Mouse (Mus musculus): ENCODE results near the gene Fibin.

The Fibin gene

DNA sequence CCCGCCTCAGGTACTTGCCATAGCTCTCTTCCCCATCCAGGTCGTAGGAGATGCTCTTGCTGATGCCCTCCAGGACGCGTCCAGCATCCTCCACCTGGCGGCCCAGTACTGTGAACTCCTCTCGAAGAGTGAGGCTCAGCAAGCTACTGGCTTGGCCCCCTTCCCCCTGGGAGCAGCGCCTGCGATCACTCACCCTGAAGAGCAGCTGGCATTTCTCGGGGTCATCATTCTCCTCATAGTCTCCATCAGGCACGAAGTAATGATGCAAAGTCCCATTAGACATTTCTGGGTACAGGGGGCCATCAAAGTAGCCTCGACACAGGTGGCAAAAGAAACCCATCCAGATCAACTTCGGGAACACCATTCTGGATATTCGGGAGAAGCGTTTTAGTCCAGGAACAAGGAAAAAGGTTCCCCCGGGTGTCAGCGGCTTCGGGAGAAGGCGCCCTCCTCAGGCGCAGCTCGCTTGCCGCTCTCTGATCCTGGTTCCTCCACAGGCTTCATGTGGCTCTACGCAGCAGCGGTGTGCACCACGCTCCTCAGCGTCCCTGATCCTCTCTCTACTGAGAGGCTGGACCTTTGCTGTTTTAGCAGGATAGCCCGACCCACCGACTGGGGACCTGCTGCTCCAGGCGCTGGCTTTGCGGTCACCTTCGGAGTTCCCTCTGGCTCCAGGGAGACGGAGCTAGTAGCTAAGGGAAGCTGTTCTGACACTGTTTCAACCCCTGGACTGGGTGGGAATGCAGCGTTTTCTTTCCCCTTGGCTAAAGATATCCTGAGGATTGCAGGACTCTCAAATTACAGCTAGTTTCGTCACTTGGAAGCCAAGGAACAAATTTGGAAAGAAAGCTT is at the start of gene Fibin:
TSS of gene Fibin (minus strand) at position 752 of the 852 bp plus-strand sequence.
- DNase-seq = peak; percentile 4

DNA sequence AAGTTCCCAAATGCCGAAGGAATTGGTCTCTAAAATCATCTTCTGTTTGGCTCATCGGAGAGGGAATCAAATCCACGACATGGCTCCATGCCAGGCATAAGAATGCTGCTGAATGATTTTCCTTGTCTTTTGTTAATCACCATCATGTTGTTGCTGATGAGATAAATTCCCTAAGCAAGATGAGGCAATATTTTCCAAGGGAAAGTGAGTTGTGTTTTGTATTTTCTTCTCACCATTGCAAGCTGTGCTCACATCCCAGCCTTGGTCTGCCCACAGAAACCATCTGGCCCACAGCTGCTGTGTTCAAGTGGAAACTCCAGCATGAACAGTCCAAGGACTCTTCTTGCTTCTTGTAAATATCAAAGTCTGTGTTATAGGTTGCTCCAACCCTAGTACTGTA is 48.4 kb upstream of the Fibin start:
- peak; percentile 72 for DNase-seq

DNA sequence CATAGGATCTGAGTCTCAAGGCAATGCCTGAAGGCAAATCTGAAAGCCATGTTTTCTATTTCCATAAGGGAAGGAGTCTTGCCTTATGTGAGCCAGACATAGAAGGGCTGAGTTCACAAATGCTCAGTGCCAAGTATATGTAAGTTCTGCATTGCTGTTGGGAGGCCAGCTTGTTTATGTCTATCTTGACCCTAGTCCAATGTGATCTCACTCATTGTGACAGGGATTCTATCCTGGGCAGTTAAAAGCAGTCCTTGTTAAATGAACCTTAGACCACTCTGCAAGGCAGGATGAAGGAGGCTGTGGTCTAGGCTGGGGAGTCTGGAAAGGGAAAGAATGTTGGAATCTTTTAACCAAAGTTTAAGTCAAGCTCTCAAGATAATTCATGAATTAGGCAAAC is 45.8 kb upstream of the Fibin start:
- no peak for DNase-seq

DNA sequence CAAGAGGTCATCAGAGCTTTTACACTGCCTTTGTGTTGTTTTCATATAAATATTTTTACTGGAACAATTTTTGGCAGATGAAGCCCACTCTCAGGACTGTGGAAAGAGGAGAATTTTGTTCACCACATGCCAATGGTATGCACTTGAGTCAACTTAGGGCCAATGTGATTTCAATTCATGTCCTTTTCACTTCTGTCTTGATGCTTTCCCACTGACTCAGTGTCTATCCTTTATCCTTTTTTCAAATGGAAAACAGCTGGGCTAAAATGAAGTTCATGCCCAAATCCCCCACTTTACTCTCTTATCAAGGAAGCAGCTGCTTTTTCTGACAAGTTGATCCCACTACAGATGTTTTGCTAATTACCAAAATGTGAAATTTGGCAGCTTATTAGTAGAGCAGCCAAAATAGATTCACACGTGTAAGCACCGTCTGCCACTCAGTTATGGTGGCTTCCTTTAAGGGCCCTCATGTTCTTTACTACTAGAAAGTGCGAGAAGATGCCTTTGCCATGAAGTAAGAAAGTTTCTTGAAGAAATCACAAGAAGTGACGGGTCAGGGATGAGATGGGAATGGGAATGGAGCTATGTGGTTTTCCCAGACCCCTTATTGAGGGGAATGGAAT is 29.8 kb upstream of the Fibin start:
- DNase-seq = no peak

DNA sequence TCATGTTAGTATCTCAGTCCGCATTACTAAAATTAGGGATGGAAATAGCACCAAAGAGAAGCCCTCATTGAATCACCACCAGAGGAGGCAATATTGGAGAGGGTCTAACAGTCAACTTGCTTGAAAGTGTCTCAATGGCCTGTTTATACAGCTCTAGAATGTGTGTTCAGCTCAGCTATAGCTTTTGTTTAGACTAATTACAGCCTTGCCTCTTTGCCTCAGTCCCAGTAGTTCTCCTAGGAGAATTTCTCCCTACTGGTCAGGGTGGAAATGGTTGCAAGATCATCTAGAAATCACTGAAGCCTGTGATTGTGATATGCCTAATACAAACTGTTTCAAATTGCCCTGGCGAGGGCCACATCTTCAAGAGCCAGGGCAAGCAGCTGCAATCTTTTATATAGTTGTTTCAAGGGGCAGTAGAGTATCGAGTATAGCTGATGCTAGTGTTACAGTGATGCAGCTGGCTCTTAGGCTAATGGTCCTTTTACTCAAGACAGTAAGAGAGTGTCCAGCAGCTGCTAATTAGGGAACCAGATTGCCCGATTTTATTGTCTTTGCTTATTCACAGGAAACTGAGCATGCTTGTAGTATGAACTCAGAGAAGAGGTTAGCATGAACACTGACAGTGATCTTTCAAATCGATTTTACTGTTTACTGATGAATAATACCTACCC is 27.9 kb upstream of the Fibin start:
- no peak for DNase-seq

DNA sequence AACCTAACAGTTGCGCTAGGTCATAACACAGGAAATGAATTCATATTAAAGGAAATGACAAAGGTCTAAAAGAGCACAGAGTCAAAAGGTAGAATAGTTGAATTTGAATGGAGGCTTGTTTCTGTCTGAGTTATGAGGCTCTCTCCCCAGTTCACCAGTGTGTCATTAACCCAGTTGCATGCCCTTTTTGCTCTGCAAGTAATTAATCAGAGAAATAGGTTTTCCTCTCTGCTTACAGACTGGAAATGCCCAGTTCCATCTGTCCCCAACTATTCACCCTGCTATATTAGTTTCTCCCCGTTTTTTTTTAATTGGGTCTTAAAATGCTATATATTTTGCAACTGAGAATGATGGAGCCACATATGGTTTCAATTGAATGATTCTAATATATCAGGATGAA is 16.8 kb upstream of the Fibin start:
- DNase-seq = no peak

DNA sequence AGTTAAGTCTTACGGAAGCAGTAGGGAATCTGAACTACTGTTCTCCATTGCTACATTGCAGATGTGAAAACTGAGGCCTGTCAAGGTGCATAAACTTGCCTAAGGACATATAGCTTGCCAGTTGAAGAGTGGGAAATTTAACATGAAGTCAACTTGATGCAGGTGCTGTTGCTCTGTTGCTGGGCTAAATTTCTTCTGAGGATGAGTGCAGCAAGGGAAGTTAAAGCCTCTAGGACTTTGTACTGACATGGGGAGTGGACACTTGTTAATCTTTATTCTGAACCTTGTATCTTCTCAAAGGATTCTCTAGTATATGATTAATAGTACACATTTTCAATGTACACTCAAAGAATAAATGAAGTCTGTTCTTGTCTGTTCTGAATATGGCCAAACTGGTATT is 13.7 kb upstream of the Fibin start:
- no peak for DNase-seq

DNA sequence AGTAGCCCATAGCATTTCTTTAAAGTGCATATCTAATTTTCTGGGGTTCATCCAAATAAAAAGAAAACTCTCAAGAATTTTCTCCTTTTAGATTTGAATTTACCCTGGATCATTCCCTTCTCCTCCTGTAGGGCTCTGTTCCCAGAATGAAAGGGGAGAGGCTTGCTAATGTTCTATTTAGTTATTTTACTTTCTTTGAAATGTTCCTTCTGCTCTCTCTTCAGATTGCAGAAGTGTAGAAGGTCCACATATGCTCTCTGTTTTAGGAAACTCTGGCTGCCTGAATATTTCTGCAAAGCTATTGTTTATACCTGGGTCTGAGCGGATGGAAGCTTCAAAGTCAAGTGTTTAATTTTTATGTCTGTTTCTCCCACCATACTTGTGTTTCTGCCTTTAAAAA is 12.5 kb upstream of the Fibin start:
- DNase-seq = no peak

DNA sequence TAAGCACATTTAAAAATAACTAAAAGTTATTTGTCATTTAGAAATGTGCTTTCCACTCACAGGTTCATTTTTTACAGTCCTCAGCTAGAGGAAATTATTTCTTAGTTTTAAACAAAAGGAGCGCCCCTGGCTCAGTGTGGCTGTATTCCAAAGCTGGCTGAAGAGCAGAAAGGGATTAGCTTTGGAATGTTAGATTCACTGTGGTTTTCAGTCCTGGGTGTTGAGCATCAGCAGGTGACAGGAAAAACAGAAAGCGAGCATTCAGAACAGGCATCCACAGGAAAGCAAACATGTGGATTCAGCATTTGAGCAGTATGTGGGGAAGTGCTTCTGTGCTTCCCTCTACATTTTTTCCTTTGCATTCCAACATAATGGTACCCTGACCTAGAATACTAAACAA is 10.2 kb upstream of the Fibin start:
- no peak for DNase-seq

DNA sequence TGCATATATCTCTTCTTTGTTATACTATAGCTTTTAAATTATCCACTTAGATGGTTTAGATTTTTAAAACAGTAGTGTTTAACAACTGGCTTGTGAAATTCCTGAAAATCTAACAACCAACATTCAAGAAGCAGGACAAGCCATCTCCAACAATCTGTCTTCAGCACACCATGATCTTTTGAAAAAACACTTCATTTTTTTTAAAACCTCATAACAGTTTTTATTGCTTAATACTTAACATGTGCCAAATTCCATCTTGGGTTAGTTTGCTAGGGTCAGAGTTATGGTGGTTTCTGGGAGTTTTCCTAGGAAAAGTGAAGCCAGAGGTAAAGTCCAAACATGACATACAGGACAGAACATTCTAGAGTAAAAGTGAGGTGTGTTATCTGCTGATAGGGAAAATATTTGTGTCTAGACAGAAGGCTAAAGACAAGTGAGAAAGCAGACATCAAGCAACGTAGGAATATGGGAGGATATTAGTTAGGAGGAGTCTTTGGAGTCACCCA is 4.5 kb upstream of the Fibin start:
- no peak for DNase-seq

DNA sequence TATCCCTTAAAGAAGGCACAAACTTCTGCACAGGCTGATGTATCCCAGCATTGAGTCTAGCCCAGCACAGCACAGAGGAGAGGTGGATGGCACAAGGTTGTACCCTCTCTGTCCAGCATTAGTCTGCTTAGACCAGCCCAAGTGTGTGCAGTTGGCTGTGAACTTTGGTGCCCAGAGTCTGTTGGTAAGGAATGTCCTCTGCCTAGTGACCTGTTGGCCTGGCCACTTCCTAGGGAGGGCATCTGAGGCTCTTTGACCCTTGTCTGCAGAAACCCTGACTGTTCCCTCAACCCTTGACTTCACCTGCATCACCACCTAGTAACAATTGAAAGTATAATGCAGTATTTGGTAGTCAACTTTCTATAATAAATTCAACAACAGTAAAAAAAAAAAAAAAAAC is 2.4 kb upstream of the Fibin start:
- DNase-seq = no peak

DNA sequence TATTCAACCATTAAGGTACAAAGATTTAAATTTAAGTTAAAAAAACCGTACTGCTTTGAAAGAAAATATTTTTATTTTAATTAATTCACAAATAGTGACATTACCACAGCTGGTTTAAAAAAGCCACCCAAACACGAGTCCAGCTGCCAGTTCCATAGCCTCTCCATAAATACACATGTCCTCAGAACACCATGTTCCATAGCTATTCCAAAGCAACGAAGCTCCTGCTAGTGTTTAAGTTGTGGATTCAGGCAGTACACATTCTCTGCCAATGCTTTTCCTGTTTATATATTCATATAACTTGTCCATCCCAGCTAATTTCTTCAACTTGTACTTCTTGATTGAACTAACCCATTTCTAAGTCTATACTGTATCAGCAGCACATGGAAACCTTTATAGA is 872 bp upstream of the Fibin start:
- no peak for DNase-seq

DNA sequence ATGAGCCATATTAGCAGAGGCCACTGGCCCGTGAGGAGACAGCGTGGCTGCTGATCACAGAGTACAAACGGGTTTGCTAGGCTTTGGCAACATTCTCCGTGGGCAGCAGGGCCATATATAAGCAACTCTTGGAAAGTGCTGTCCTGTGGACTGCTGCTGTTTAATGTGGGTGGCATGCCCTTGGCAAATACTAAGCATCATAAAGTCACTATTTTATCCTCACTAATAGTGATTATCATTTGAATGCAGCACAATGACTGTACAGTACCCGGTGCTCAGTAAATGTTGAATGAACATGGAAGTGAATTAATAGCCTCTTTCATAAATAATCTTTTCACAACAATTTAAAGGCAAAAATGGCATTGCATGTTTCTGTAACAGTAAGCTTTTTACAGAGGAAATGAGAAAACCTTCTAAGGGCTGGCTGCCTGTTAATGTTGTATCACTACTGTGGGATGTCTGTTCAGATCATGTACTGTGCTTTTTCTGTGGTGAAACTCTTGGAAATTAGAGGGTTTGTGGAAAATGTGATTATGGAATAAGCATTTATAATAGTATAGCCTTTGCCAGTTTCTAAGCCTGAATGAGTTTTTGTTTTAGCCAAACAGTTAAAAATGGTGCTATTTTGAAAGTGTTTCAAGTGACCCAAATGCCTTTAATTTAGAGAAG is 9.5 kb downstream of the Fibin start:
- no peak for DNase-seq

DNA sequence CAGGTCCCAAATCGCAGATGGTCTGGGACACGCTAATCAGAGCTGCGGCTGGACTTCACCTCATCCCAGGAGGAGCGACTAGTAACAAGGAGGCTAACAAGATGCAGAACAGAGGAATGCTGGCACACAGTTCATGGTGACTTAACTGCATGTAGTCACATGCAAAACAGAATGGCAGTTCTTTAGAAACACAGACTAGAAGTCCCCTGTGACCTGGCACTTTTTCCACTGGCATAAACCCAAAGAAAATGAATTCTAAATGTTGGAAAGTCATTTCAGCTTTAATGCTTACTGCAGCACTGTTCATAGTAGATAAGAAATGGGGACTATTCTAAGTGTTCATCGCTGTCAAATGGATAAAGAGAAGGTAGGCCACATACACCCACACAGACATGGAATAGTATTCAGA is 11.1 kb downstream of the Fibin start:
- DNase-seq = no peak

DNA sequence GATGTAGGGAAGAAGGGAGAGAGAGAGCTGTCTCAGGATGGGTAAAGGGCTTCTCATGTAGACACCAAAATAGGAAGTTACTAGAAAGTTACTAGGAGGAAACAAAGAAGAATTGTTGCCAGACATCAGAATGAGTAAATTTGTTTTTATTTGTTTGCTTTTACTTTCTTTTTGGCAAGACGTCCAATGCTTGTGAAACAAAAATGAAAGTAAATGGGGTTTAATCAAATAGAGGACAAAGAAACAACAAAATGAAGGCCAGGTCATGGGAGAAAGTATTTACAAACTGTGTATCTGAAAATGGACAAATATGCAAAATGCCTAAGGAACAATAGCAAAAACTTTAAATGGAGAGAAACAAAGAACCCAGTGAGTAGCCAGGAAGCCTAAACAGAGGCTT is 11.6 kb downstream of the Fibin start:
- DNase-seq = no peak

DNA sequence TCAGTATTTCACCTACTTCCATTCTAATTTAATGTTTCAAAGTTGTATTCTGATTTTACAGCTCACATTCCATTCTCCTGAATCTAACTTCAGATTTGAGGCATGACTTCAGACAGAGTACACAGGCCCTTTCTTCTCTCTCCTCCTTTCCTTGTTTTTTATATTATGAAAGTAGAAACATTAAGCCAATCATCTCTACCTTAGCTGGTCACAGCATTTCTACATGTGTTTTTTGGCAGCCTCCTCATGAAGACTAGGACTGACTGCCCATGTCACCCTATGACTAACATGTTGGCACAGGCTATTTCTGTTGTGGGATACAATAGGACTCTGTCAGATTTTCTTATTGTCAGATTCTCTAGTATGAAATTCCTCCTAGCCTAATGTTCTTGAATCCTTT is 34.0 kb downstream of the Fibin start:
- no peak for DNase-seq

DNA sequence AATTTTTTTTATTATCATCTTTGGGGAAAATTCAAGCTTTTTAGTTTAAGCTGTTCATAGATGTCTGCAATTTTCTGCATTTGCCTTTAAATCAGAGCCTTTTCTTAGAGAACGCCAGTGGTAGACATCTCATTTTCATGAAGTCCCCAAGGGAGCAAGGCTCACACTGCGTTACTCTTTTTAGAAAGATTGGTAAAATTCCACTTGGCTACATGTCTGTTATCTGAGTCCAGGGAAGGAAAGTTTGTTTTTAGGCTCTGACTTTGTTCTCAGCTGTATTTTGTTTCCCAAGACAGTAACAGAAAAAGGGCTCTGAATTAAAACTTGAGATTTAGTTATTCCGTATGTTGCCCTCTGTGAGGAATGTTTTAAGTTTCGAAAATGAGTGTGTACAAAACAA is 43.0 kb downstream of the Fibin start:
- no peak for DNase-seq

DNA sequence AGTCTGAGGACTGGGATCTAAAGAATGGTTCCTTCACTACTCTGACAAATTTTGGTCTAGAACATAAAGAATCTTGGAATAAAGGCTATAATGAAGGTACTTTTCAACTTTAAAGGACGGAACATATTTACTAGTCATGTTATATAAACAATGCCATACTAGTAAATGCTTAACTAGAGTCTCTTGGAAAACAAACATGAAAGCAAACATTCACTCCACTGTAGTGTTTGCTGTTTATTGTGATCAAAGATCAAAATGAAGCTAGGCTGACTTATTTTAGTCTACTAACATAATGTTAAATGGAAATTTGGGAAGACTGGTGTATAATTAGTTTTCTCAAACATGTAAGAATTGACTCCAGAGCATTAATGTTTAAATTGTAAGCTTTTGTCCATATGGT is 43.7 kb downstream of the Fibin start:
- no peak for DNase-seq

DNA sequence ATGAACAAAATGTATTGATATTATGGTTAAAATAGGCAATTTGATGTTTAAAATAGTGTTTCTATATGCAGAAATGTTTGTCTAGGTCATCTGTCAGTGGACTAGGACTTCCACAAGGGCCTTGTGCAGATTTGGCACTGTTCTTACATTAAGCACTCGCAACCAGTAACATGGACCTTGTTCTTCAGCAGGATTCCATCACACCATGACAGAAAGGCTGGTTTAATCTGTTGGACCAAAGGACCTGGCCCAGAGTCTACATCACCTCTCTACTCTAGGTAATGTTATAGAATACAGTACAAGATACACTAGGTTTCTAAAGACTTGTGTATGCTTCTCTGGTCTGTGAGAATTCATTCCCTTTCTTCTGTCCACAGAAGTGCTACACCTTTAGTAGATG is 44.3 kb downstream of the Fibin start:
- DNase-seq = no peak

DNA sequence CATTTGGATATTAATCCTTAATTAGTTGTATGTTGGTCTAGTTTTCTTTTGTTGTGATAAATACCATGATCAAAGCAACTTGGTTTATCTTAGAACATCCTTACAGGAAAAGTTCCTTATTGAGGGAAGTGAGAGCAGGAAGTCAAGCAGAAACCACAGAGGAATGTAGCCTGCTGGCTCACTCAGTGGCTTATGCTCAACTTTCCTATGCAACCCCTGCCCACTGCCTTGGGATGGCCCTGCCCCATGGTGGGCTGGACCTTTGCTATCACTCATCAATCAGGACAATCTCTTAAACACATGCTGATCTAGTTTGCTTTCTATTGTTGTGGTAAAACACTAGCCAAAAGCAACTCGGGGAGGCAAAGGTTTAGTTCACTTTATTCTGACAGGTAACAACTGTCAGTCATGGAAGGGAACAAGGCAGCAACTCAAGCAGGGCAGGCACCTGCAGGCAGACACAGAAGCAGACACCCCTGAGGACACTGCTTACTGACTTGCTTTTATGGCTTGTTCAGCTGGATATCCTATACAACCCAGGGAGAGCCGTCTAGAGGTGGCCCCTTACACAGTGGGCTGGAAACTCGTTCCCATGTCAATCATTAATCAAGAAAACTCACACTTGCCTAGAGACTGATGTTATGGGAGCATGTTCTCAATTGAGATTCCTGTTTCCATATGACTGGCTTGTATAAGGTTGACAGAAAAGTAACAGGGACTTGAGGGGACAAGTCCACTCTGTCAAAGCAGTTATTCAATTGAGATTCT is 46.7 kb downstream of the Fibin start:
- no peak for DNase-seq

DNA sequence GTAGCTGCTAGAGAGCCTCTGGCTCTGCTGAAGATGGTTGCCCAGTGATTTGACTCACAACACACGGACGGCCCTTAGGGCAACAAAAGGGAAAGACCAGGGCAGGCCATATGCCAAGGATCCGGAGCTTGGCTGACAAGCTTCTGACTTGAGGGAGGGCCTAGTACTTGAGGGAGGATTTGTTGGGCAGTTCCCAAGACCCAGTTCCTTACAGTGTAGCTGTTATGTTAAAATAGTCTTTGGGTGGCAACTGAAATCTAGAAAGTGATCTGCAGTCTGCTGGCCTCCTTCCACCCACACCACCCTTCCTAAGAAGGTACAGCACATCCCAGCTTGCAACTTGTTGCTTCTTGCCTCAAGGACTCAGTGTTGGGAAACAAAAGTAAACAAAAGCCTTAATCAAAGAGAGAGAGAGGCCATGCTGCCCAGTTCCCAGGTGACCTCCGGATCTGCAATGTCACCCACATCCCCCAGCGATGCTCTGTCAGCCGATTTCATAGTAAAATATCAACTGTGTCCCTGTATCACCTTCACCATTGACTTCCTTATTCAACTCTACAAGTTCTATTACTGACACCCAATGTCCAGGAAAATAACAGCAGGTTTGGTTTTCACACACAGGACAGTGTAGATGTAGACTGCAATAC is 48.4 kb downstream of the Fibin start, which contains the start of gene Bbox1:
TSS of gene Bbox1 (minus strand) at position 52 of the 647 bp plus-strand sequence.
- no peak for DNase-seq

DNA sequence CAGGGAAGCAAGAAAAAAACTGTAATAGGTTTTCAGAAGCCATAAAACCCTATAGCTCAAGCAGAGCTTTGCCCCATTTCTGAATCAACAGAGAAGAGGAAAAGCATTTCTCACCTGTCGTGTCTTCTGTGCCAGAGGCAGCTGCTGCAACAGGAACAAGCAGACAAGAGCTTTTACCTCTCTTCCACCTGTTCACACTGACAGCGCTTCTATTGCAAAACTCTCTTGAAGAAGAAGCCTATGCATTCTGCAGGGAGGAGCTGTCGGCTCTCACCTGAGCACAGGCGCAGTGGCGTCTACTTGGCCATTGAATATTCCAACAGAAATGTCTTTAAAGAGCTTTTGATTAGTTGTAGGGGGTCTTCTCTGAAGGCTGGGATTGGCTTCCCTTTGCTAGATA is 48.9 kb downstream of the Fibin start:
- DNase-seq = no peak
